Mouse (Mus musculus) cerebral cortex, adult 2 months (tissue): Measurements from ENCODE around the gene Sun1.

Experiments
- WGBS: fragments of 180-500 bp; shearing (Covaris S2); methylation state at CpG from one replicate; pipeline ENCODE4 v1.1.7; 2018; 5-methylcytosine and 5-hydroxymethylcytosine counted together

Gene Sun1

GRCm38 (mm10) chr5:139252081-139252909 is 51.9 kb downstream of the Sun1 start, which contains the start of gene Get4:
Gene Get4, plus strand, starts transcription at chr5:139252324.
- under 1% methylated on average over 90 of the region's 90 CpGs for WGBS

- under 1% methylated on average over 7 of the region's 7 CpGs for WGBS
These were observed 52.4 kb downstream of the Sun1 start for GRCm38 (mm10) chr5:139252910-139253245.

GRCm38 (mm10) chr5:139253301-139253741 is 52.9 kb downstream of the Sun1 start:
- 2% methylated on average over 6 of the region's 6 CpGs for WGBS

- 82% methylated on average over 6 of the region's 6 CpGs for WGBS
These were observed 54.5 kb downstream of the Sun1 start for GRCm38 (mm10) chr5:139254938-139255337.

GRCm38 (mm10) chr5:139255777-139256176 is 55.3 kb downstream of the Sun1 start:
- WGBS, result 79% methylated on average over 6 of the region's 6 CpGs

GRCm38 (mm10) chr5:139256211-139256765 is 55.9 kb downstream of the Sun1 start:
- WGBS, result 74% methylated on average over 3 of the region's 3 CpGs

GRCm38 (mm10) chr5:139257265-139257664 is 56.8 kb downstream of the Sun1 start:
- WGBS, result 100% methylated on average over 1 of the region's 1 CpGs

GRCm38 (mm10) chr5:139257818-139258217 is 57.4 kb downstream of the Sun1 start:
- WGBS, result 70% methylated on average over 4 of the region's 4 CpGs

- WGBS, result 85% methylated on average over 8 of the region's 8 CpGs
These were observed 58.1 kb downstream of the Sun1 start for GRCm38 (mm10) chr5:139258371-139259035.

GRCm38 (mm10) chr5:139259853-139260252 is 59.4 kb downstream of the Sun1 start:
- WGBS, result 76% methylated on average over 5 of the region's 5 CpGs

- WGBS, result 91% methylated on average over 4 of the region's 4 CpGs
These were observed 61.0 kb downstream of the Sun1 start for GRCm38 (mm10) chr5:139261403-139261802.

- 56% methylated on average over 4 of the region's 4 CpGs for WGBS
These were observed 67.2 kb downstream of the Sun1 start for GRCm38 (mm10) chr5:139267661-139268060.

GRCm38 (mm10) chr5:139270806-139271521 is 70.5 kb downstream of the Sun1 start:
- WGBS, result 44% methylated on average over 16 of the region's 16 CpGs

GRCm38 (mm10) chr5:139271994-139272554 is 71.6 kb downstream of the Sun1 start:
- 70% methylated on average over 8 of the region's 8 CpGs for WGBS

GRCm38 (mm10) chr5:139277287-139277686 is 76.8 kb downstream of the Sun1 start:
- 50% methylated on average over 8 of the region's 8 CpGs for WGBS

- 32% methylated on average over 11 of the region's 11 CpGs for WGBS
These were observed 81.1 kb downstream of the Sun1 start for GRCm38 (mm10) chr5:139281373-139282112.

- WGBS, result 5% methylated on average over 15 of the region's 15 CpGs
These were observed 81.8 kb downstream of the Sun1 start for GRCm38 (mm10) chr5:139282191-139282590.

- WGBS, result 87% methylated on average over 14 of the region's 14 CpGs
These were observed 83.2 kb downstream of the Sun1 start for GRCm38 (mm10) chr5:139283460-139284180.

- WGBS, result 53% methylated on average over 8 of the region's 8 CpGs
These were observed 85.1 kb downstream of the Sun1 start for GRCm38 (mm10) chr5:139285383-139286067.
